Mouse (Mus musculus) embryonic facial prominence, embryonic 13.5 days (tissue): ENCODE measurements around the gene Prkaca. TPM values are rescaled to one million over a fixed set of nuclear protein-coding genes. Genes with fewer than 3 reads are reported as not detected.

Experiments
- ATAC-seq: fragments of 200-750 bp; cut with Nextera tagmentation; 2 replicates; pipeline ENCODE4 v1.8.0; 2017; ENCODE audit warnings: low read depth; ENCODE audit not compliant: insufficient number of reproducible peaks, insufficient read depth, low FRiP score, low TSS enrichment
- H3K27ac ChIP-seq: fragments of 300-500 bp; sonication (generic); 2 replicates; pipeline ENCODE4 v1.5.1; 2015; ENCODE audit warnings: moderate library complexity, mild to moderate bottlenecking, inconsistent platforms
- H3K27me3 ChIP-seq: fragments of 300-500 bp; sonication (generic); 2 replicates; pipeline ENCODE4 v1.6.1; 2015; ENCODE audit warnings: mild to moderate bottlenecking, inconsistent platforms
- H3K36me3 ChIP-seq: fragments of 300-500 bp; sonication (generic); 2 replicates; pipeline ENCODE4 v1.6.1; 2015; ENCODE audit warnings: mild to moderate bottlenecking, inconsistent platforms
- H3K4me1 ChIP-seq: fragments of 300-500 bp; sonication (generic); 2 replicates; pipeline ENCODE4 v1.6.1; 2015; ENCODE audit warnings: inconsistent platforms
- H3K4me2 ChIP-seq: fragments of 300-500 bp; sonication (generic); 2 replicates; pipeline ENCODE4 v1.6.1; 2015; ENCODE audit warnings: moderate library complexity, mild to moderate bottlenecking, inconsistent platforms
- H3K4me3 ChIP-seq: fragments of 300-500 bp; sonication (generic); 2 replicates; pipeline ENCODE4 v1.5.1; 2015; ENCODE audit warnings: mild to moderate bottlenecking, inconsistent platforms
- H3K9ac ChIP-seq: fragments of 300-500 bp; sonication (generic); 2 replicates; pipeline ENCODE4 v1.6.1; 2015; ENCODE audit warnings: mild to moderate bottlenecking, inconsistent platforms
- H3K9me3 ChIP-seq: fragments of 300-500 bp; sonication (generic); 2 replicates; pipeline ENCODE4 v1.6.1; 2016; ENCODE audit warnings: inconsistent platforms
- WGBS: fragments of 180-500 bp; shearing (Covaris S2); methylation state at CpG from one replicate; pipeline ENCODE4 v1.1.7; 2015; ENCODE audit warnings: mixed read lengths; 5-methylcytosine and 5-hydroxymethylcytosine counted together
- polyA plus RNA-seq: library from polyadenylated mRNA; unstranded; fragments of >200 nt; fragmentation: Nextera tagmentation; extraction: Ambion mirVana; gene quantifications from 2 replicates; pipeline ENCODE4 v1.2.1, GENCODE M21; 2015

Gene Prkaca
- polyA plus RNA-seq: 148 and 159 TPM in 2 replicates

DNA sequence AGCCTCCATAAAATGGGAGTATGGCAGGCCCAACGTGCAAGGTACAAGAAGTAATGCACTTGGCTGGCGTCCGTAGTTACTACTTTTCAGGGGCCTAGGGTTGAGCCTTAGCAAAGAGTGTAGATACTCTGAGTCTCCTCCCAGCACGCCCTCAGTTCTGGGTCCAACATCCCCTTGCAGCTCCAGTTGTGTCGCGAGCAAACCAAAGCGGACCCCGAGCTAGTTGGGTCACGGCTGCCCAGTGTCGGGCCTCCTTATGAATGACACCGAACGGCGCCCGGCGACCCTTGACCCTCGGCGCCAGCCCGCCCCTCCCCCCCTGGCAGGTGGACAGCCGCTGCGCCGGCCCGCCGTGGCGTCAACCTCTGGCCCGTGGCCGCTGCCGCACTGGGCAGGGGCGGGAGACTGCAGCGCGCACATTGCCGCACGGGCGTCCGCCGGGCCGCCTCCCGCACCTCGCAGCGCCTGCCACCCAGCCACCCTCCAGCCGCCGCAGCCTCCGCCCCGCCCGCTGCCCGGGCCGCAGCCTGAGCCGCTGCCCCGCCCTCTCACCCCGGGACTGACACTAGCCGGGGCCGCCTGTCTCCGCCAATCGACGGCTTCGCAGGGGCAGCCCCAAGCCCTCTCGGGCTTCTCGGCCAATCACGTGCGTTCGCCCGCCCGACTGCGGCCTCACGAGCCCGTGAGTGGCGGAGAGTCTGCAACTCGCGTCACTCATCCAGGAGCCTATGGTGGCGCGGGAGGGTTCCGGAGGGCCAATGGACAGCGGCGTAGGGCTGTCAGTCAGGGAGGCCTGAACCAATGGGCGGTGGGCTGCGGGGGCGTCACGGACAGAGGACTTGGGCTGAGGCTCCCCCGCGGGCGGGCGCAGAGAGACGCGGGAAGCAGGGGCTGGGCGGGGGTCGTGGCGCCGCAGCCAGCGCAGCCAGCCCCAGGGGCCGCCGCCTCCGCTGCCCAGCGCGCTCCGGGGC, at the start of gene Prkaca:
TSS of gene Prkaca (plus strand) at position 844 of the 971 bp plus-strand sequence.
- ATAC-seq: peak; percentile 99
- peak within 1 kb of the TSS; percentile 74 for H3K27ac ChIP-seq
- peak within 1 kb of the TSS; percentile 90 for H3K4me3 ChIP-seq
- H3K9me3 ChIP-seq: no peaks in the 10 kb centered on the region
- H3K27me3 ChIP-seq: no peaks in the 10 kb centered on the region
- peaks cover 32% of the 10 kb centered on the region for H3K4me1 ChIP-seq
- WGBS: under 1% methylated on average over 80 of the region's 94 CpGs
- peaks cover 24% of the 10 kb centered on the region for H3K36me3 ChIP-seq
- H3K9ac ChIP-seq: peak within 1 kb of the TSS; percentile 93
- H3K4me2 ChIP-seq: peak within 1 kb of the TSS; percentile 96

DNA sequence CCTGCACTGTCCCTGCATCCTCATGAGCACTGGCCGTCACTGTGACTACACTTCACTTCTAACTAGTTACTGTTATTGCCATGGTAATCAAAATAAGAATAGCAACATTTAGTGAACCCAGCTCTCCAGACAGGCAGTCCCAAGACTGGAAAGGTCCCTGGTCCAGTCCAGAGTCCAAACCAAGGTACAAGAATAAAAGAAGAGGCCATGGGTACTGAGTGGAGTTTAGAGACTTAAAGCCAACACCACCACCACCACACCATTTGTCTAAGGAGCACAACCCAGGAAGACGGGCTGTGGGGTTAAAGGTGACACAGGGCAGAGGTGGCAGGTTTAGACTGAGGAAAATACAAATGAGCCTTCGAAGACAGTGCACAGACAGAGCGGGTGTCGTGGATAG, 48.2 kb upstream of the Prkaca start:
- H3K4me2 ChIP-seq: no peak overlapping the region
- H3K4me1 ChIP-seq: no peaks in the 10 kb centered on the region
- H3K9ac ChIP-seq: no peak overlapping the region
- H3K27me3 ChIP-seq: no peaks in the 10 kb centered on the region
- no peak overlapping the region for H3K27ac ChIP-seq
- ATAC-seq: no peak
- H3K36me3 ChIP-seq: peaks cover 95% of the 10 kb centered on the region
- no peaks in the 10 kb centered on the region for H3K9me3 ChIP-seq
- WGBS: 87% methylated on average over 5 of the region's 5 CpGs
- no peak overlapping the region for H3K4me3 ChIP-seq

DNA sequence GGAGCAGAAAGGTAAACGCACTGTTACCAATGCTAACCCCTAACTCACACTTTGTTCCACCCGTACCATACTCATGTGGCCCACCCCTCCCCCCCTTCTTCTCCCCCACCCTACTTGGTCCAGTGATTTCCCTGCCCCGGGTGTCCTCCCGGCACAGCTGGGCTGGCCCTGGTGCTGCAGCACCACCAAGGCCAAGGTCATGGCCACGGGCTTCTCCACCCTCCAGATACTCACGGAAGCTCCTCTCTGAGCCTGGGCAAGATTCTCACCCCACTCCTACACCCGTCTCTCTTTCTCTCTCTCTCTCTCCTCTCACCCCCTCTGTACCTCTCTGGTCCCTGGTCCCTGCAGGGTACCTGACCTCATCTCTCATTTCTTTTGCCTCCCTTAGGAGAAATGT, 46.5 kb upstream of the Prkaca start:
- no peaks in the 10 kb centered on the region for H3K9me3 ChIP-seq
- peaks cover 96% of the 10 kb centered on the region for H3K36me3 ChIP-seq
- no peaks in the 10 kb centered on the region for H3K4me1 ChIP-seq
- H3K9ac ChIP-seq: no peak overlapping the region
- H3K4me2 ChIP-seq: no peak overlapping the region
- H3K27ac ChIP-seq: no peak overlapping the region
- no peaks in the 10 kb centered on the region for H3K27me3 ChIP-seq
- no peak for ATAC-seq
- H3K4me3 ChIP-seq: no peak overlapping the region
- 74% methylated on average over 7 of the region's 7 CpGs for WGBS

- Histone ChIP-seq H3K9me3 (no peaks in the 10 kb centered on the region), H3K4me1 (no peaks in the 10 kb centered on the region), H3K27ac (no peak overlapping the region), H3K36me3 (peaks cover 100% of the 10 kb centered on the region), H3K9ac (no peak overlapping the region), H3K4me3 (no peak overlapping the region), H3K27me3 (no peaks in the 10 kb centered on the region), H3K4me2 (no peak overlapping the region)
- WGBS: 91% methylated on average over 5 of the region's 5 CpGs
- no peak for ATAC-seq
Observed at GRCm38 (mm10) chr8:83934222-83934621, 38.6 kb upstream of the Prkaca start.

DNA sequence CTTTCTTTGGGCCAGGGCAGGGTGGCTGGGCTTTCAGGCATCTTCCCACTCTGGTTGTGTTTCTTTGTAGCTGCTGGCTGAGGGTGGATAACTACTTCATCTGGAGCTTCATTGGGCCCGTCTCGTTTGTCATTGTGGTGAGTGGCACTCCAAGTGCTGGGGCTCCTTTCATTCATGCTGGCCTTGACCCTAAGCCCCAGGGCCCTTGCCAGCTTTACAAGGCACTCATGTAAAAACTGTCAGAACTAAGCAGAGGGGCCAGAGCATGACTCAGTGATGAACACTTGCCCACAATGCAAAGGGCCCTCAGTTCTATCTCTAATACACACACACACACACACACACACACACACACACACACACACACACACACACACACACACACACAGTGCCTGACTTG, 37.8 kb upstream of the Prkaca start:
- H3K27me3 ChIP-seq: no peaks in the 10 kb centered on the region
- ATAC-seq: no peak
- H3K9ac ChIP-seq: no peak overlapping the region
- H3K9me3 ChIP-seq: no peaks in the 10 kb centered on the region
- H3K4me1 ChIP-seq: no peaks in the 10 kb centered on the region
- H3K4me3 ChIP-seq: no peak overlapping the region
- H3K27ac ChIP-seq: no peak overlapping the region
- 88% methylated on average over 2 of the region's 2 CpGs for WGBS
- H3K4me2 ChIP-seq: no peak overlapping the region
- peaks cover 99% of the 10 kb centered on the region for H3K36me3 ChIP-seq

- H3K27ac ChIP-seq: no peak overlapping the region
- H3K9ac ChIP-seq: no peak overlapping the region
- ATAC-seq: no peak
- H3K9me3 ChIP-seq: no peaks in the 10 kb centered on the region
- no peak overlapping the region for H3K4me3 ChIP-seq
- whole genome bisulfite sequencing: 94% methylated on average over 8 of the region's 8 CpGs
- no peaks in the 10 kb centered on the region for H3K27me3 ChIP-seq
- no peaks in the 10 kb centered on the region for H3K4me1 ChIP-seq
- H3K36me3 ChIP-seq: peaks cover 99% of the 10 kb centered on the region
- H3K4me2 ChIP-seq: no peak overlapping the region
Observed at GRCm38 (mm10) chr8:83935435-83935834, 37.4 kb upstream of the Prkaca start.

GRCm38 (mm10) chr8:83937645-83938044, 35.1 kb upstream of the Prkaca start:
- no peaks in the 10 kb centered on the region for H3K4me1 ChIP-seq
- H3K4me2 ChIP-seq: no peak overlapping the region
- WGBS: 89% methylated on average over 7 of the region's 7 CpGs
- no peak for ATAC-seq
- no peaks in the 10 kb centered on the region for H3K9me3 ChIP-seq
- H3K27ac ChIP-seq: no peak overlapping the region
- H3K36me3 ChIP-seq: peaks cover 78% of the 10 kb centered on the region
- no peak overlapping the region for H3K9ac ChIP-seq
- H3K4me3 ChIP-seq: no peak overlapping the region
- H3K27me3 ChIP-seq: no peaks in the 10 kb centered on the region

DNA sequence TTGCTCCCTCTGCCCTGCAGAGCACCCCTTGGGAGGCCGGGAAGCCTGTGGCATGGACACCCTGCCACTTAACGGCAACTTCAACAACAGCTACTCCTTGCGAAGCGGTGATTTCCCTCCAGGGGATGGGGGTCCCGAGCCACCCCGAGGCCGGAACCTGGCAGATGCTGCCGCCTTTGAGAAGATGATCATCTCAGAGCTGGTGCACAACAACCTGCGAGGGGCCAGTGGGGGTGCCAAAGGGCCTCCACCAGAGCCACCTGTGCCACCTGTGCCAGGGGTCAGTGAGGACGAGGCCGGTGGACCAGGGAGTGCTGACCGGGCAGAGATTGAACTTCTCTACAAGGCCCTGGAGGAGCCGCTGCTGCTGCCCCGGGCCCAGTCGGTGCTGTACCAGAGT, 34.5 kb upstream of the Prkaca start:
- H3K4me2 ChIP-seq: no peak overlapping the region
- no peak overlapping the region for H3K9ac ChIP-seq
- WGBS: 90% methylated on average over 15 of the region's 15 CpGs
- ATAC-seq: no peak
- H3K4me3 ChIP-seq: no peak overlapping the region
- H3K27me3 ChIP-seq: no peaks in the 10 kb centered on the region
- no peaks in the 10 kb centered on the region for H3K4me1 ChIP-seq
- peaks cover 71% of the 10 kb centered on the region for H3K36me3 ChIP-seq
- H3K27ac ChIP-seq: no peak overlapping the region
- H3K9me3 ChIP-seq: no peaks in the 10 kb centered on the region

DNA sequence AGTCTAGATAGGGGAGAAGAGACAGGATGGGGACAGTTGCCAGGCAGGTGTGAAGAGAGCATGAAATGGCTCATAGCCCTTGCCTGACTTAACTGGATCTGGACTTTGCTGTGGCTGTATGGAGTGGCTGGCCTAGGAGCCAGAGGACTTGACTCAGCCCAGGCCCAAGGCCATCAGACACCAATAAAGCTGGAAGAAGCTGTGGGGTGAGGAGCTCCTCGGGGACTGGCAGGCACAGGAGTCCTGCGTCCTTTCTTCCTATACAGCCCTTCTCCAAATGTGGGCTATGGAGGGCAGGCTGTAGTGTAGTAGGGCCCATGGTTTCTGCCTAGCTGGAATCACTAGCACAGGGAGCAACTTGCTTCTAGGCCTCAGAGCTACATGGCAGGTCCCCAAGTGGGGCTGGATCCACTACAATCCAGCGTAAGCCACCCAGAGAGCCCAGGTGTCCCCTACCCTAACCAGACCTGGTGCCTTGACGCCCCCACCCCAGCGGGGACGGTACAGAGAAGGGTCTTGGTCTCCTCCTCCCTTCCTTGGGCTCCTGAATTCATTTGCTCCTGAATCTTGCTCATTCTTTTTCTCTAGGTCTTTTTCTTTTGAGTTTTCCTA, 31.6 kb upstream of the Prkaca start:
- Histone ChIP-seq H3K4me3 (no peak overlapping the region), H3K4me1 (no peaks in the 10 kb centered on the region), H3K36me3 (peaks cover 43% of the 10 kb centered on the region), H3K9ac (0 out of 2 replicates have a peak overlapping the region, but pooled peaks have one; percentile 3), H3K4me2 (no peak overlapping the region), H3K9me3 (no peaks in the 10 kb centered on the region), H3K27me3 (no peaks in the 10 kb centered on the region), H3K27ac (no peak overlapping the region)
- ATAC-seq: no peak
- WGBS: 85% methylated on average over 6 of the region's 6 CpGs

- ATAC-seq: no peak
- H3K36me3 ChIP-seq: peaks cover 30% of the 10 kb centered on the region
- 90% methylated on average over 1 of the region's 1 CpGs for WGBS
Observed at GRCm38 (mm10) chr8:83942446-83942845, 30.3 kb upstream of the Prkaca start.

DNA sequence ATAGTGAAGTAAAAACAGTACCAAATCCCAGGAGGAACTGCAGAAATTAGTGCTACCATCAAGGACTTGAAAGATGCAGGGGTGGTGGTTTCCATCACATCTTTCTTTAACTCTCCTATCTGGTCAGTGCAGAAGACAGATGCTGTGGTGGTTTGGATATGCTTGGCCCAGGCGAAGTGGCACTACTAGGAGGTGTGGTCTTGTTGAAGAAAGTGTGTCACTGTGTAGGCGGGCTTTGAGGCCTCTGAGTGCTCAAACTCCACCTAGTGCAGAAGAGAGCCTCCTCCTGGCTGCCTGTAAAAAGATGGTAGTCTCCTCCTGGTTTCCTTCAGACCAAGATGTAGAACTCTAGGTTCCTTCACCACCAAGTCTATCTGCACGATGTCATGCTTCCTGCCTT, 27.3 kb upstream of the Prkaca start:
- H3K27ac ChIP-seq: no peak overlapping the region
- H3K9ac ChIP-seq: no peak overlapping the region
- no peaks in the 10 kb centered on the region for H3K4me1 ChIP-seq
- no peaks in the 10 kb centered on the region for H3K27me3 ChIP-seq
- no peaks in the 10 kb centered on the region for H3K9me3 ChIP-seq
- no peaks in the 10 kb centered on the region for H3K36me3 ChIP-seq
- H3K4me3 ChIP-seq: no peak overlapping the region
- no peak overlapping the region for H3K4me2 ChIP-seq
- 76% methylated on average over 3 of the region's 3 CpGs for WGBS
- no peak for ATAC-seq

More at GRCm38 (mm10) chr8:83942446-83942845, 30.3 kb upstream of the Prkaca start:
- no peak overlapping the region for H3K4me2 ChIP-seq
- no peak overlapping the region for H3K9ac ChIP-seq
- H3K9me3 ChIP-seq: no peaks in the 10 kb centered on the region
- no peaks in the 10 kb centered on the region for H3K4me1 ChIP-seq
- no peak overlapping the region for H3K27ac ChIP-seq
- no peak overlapping the region for H3K4me3 ChIP-seq
- no peaks in the 10 kb centered on the region for H3K27me3 ChIP-seq

DNA sequence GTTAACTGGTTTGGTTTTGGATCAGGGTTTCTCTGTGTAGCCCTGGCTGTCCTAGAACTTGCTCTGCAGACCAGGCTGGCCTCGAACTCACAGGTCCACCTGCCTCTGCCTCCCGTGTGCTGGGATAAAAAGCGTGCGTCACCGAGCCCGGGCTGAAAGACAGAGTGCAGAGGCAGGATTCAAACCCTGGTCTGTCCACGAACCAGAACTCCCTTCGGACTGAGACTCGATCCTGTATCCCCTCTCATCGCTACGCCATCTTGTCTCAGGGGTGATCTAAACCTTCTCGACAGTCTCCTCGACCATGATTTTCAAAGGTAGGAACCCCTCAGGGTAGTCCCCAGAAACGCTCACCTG, 18.1 kb upstream of the Prkaca start:
- Histone ChIP-seq H3K27ac (peak overlapping the region; percentile 48; the same call in 1 of the 2 replicates), H3K4me2 (peak overlapping the region; percentile 96)
- WGBS: 1% methylated on average over 14 of the region's 14 CpGs

More for the DNA sequence above, 18.1 kb upstream of the Prkaca start:
- H3K4me1 ChIP-seq: peaks cover 17% of the 10 kb centered on the region
- peak overlapping the region; percentile 65 for H3K9ac ChIP-seq
- ATAC-seq: no peak
- no peaks in the 10 kb centered on the region for H3K36me3 ChIP-seq
- H3K9me3 ChIP-seq: no peaks in the 10 kb centered on the region
- H3K27me3 ChIP-seq: no peaks in the 10 kb centered on the region
- H3K4me3 ChIP-seq: peak overlapping the region; percentile 72
